Mouse (Mus musculus): ENCODE data around the gene Elp1. TPM values are rescaled to one million over a fixed set of nuclear protein-coding genes. Genes with fewer than 3 reads are reported as not detected.

Gene Elp1
- polyA plus RNA-seq, 1 experiment from 2014 or later = 25.8 TPM

- H3K4me1 ChIP-seq (ENCODE audit: control insufficient read depth, insufficient read depth, low read length) = no peaks in the 10 kb centered on the region
- H3K27me3 ChIP-seq (ENCODE audit: control insufficient read depth, insufficient read depth, low read length) = no peaks in the 10 kb centered on the region
- no peak overlapping the region for H3K27ac ChIP-seq (ENCODE audit: low read length)
- WGBS = 94% methylated on average over 10 of the region's 10 CpGs
- no peak overlapping the region for H3K4me2 ChIP-seq (ENCODE audit: low read depth, low read length)
- H3K36me3 ChIP-seq (ENCODE audit: control insufficient read depth, insufficient read depth) = peaks cover 69% of the 10 kb centered on the region
- no peak overlapping the region for H3K4me3 ChIP-seq (ENCODE audit: low read length)
- H3K9me3 ChIP-seq (replicated peaks; ENCODE audit: control insufficient read depth, low read length) = no peaks in the 10 kb centered on the region
- no peak overlapping the region for H3K9ac ChIP-seq (ENCODE audit: low read length)
- no peak for ATAC-seq (replicated peaks; ENCODE audit: extremely low read depth, insufficient read depth, low FRiP score)
Observed at GRCm38 (mm10) chr4:56756966-56757600, 45.0 kb downstream of the Elp1 start.

GRCm38 (mm10) chr4:56756021-56756420, 46.1 kb downstream of the Elp1 start:
- Histone ChIP-seq H3K9me3 (replicated peaks; ENCODE audit: control insufficient read depth, low read length) (no peaks in the 10 kb centered on the region), H3K4me2 (ENCODE audit: low read depth, low read length) (no peak overlapping the region), H3K4me1 (ENCODE audit: control insufficient read depth, insufficient read depth, low read length) (no peaks in the 10 kb centered on the region), H3K36me3 (ENCODE audit: control insufficient read depth, insufficient read depth) (peaks cover 78% of the 10 kb centered on the region), H3K9ac (ENCODE audit: low read length) (no peak overlapping the region), H3K27ac (ENCODE audit: low read length) (no peak overlapping the region), H3K27me3 (ENCODE audit: control insufficient read depth, insufficient read depth, low read length) (no peaks in the 10 kb centered on the region), H3K4me3 (ENCODE audit: low read length) (no peak overlapping the region)
- 88% methylated on average over 5 of the region's 5 CpGs for WGBS
- ATAC-seq (replicated peaks; ENCODE audit: extremely low read depth, insufficient read depth, low FRiP score) = no peak

- Histone ChIP-seq H3K36me3 (ENCODE audit: control insufficient read depth, insufficient read depth) (peaks cover 35% of the 10 kb centered on the region), H3K9me3 (replicated peaks; ENCODE audit: control insufficient read depth, low read length) (no peaks in the 10 kb centered on the region), H3K27ac (ENCODE audit: low read length) (no peak overlapping the region), H3K4me1 (ENCODE audit: control insufficient read depth, insufficient read depth, low read length) (no peaks in the 10 kb centered on the region), H3K27me3 (ENCODE audit: control insufficient read depth, insufficient read depth, low read length) (no peaks in the 10 kb centered on the region), H3K4me2 (ENCODE audit: low read depth, low read length) (no peak overlapping the region), H3K9ac (ENCODE audit: low read length) (no peak overlapping the region), H3K4me3 (ENCODE audit: low read length) (no peak overlapping the region)
- 97% methylated on average over 9 of the region's 9 CpGs for WGBS
- no peak for ATAC-seq (replicated peaks; ENCODE audit: extremely low read depth, insufficient read depth, low FRiP score)
Observed at GRCm38 (mm10) chr4:56747456-56747855, 54.7 kb downstream of the Elp1 start.

- no peak overlapping the region for H3K4me3 ChIP-seq (ENCODE audit: low read length)
- peaks cover 27% of the 10 kb centered on the region for H3K36me3 ChIP-seq (ENCODE audit: control insufficient read depth, insufficient read depth)
- H3K4me1 ChIP-seq (ENCODE audit: control insufficient read depth, insufficient read depth, low read length) = no peaks in the 10 kb centered on the region
- H3K9ac ChIP-seq (ENCODE audit: low read length) = no peak overlapping the region
- ATAC-seq (replicated peaks; ENCODE audit: extremely low read depth, insufficient read depth, low FRiP score) = no peak
- no peak overlapping the region for H3K4me2 ChIP-seq (ENCODE audit: low read depth, low read length)
- H3K27me3 ChIP-seq (ENCODE audit: control insufficient read depth, insufficient read depth, low read length) = no peaks in the 10 kb centered on the region
- no peak overlapping the region for H3K27ac ChIP-seq (ENCODE audit: low read length)
- H3K9me3 ChIP-seq (replicated peaks; ENCODE audit: control insufficient read depth, low read length) = no peaks in the 10 kb centered on the region
- 81% methylated on average over 2 of the region's 2 CpGs for WGBS
Observed at GRCm38 (mm10) chr4:56746345-56746744, 55.8 kb downstream of the Elp1 start.

- H3K27ac ChIP-seq (ENCODE audit: low read length) = no peak within 1 kb of the TSS
- no peak within 1 kb of the TSS for H3K4me3 ChIP-seq (ENCODE audit: low read length)
- H3K4me2 ChIP-seq (ENCODE audit: low read depth, low read length) = no peak within 1 kb of the TSS
- no peaks in the 10 kb centered on the region for H3K27me3 ChIP-seq (ENCODE audit: control insufficient read depth, insufficient read depth, low read length)
- no peaks in the 10 kb centered on the region for H3K4me1 ChIP-seq (ENCODE audit: control insufficient read depth, insufficient read depth, low read length)
- no peaks in the 10 kb centered on the region for H3K9me3 ChIP-seq (replicated peaks; ENCODE audit: control insufficient read depth, low read length)
- no peak within 1 kb of the TSS for H3K9ac ChIP-seq (ENCODE audit: low read length)
- H3K36me3 ChIP-seq (ENCODE audit: control insufficient read depth, insufficient read depth) = peaks cover 13% of the 10 kb centered on the region
- WGBS = 96% methylated on average over 21 of the region's 21 CpGs
- ATAC-seq (replicated peaks; ENCODE audit: extremely low read depth, insufficient read depth, low FRiP score) = no peak
Observed at GRCm38 (mm10) chr4:56743363-56744195, 58.6 kb downstream of the Elp1 start, which contains the start of gene Actl7a. TSS of gene Actl7a (plus strand) at chr4:56743413.

- no peak overlapping the region for H3K4me2 ChIP-seq (ENCODE audit: low read depth, low read length)
- H3K9me3 ChIP-seq (replicated peaks; ENCODE audit: control insufficient read depth, low read length) = no peaks in the 10 kb centered on the region
- H3K4me1 ChIP-seq (ENCODE audit: control insufficient read depth, insufficient read depth, low read length) = no peaks in the 10 kb centered on the region
- no peaks in the 10 kb centered on the region for H3K27me3 ChIP-seq (ENCODE audit: control insufficient read depth, insufficient read depth, low read length)
- ATAC-seq (replicated peaks; ENCODE audit: extremely low read depth, insufficient read depth, low FRiP score) = no peak
- no peak overlapping the region for H3K9ac ChIP-seq (ENCODE audit: low read length)
- no peak overlapping the region for H3K4me3 ChIP-seq (ENCODE audit: low read length)
- WGBS = 89% methylated on average over 4 of the region's 4 CpGs
- no peak overlapping the region for H3K27ac ChIP-seq (ENCODE audit: low read length)
- H3K36me3 ChIP-seq (ENCODE audit: control insufficient read depth, insufficient read depth) = peaks cover 7% of the 10 kb centered on the region; the same call in 1 of the 2 replicates
Observed at GRCm38 (mm10) chr4:56742698-56743097, 59.4 kb downstream of the Elp1 start.

- no peak within 1 kb of the TSS for H3K4me3 ChIP-seq (ENCODE audit: low read length)
- WGBS = 91% methylated on average over 13 of the region's 13 CpGs
- H3K9me3 ChIP-seq (replicated peaks; ENCODE audit: control insufficient read depth, low read length) = no peaks in the 10 kb centered on the region
- no peak within 1 kb of the TSS for H3K9ac ChIP-seq (ENCODE audit: low read length)
- no peak within 1 kb of the TSS for H3K4me2 ChIP-seq (ENCODE audit: low read depth, low read length)
- ATAC-seq (replicated peaks; ENCODE audit: extremely low read depth, insufficient read depth, low FRiP score) = no peak
- no peaks in the 10 kb centered on the region for H3K4me1 ChIP-seq (ENCODE audit: control insufficient read depth, insufficient read depth, low read length)
- H3K27ac ChIP-seq (ENCODE audit: low read length) = no peak within 1 kb of the TSS
- no peaks in the 10 kb centered on the region for H3K36me3 ChIP-seq (ENCODE audit: control insufficient read depth, insufficient read depth)
- H3K27me3 ChIP-seq (ENCODE audit: control insufficient read depth, insufficient read depth, low read length) = no peaks in the 10 kb centered on the region
Observed at GRCm38 (mm10) chr4:56741041-56741493, 61.1 kb downstream of the Elp1 start, which contains the start of gene Actl7b. TSS of gene Actl7b (minus strand) at chr4:56741443.

- no peak overlapping the region for H3K4me3 ChIP-seq (ENCODE audit: low read length)
- H3K36me3 ChIP-seq (ENCODE audit: control insufficient read depth, insufficient read depth) = no peaks in the 10 kb centered on the region
- H3K4me2 ChIP-seq (ENCODE audit: low read depth, low read length) = no peak overlapping the region
- ATAC-seq (replicated peaks; ENCODE audit: extremely low read depth, insufficient read depth, low FRiP score) = no peak
- no peaks in the 10 kb centered on the region for H3K9me3 ChIP-seq (replicated peaks; ENCODE audit: control insufficient read depth, low read length)
- no peaks in the 10 kb centered on the region for H3K4me1 ChIP-seq (ENCODE audit: control insufficient read depth, insufficient read depth, low read length)
- no peak overlapping the region for H3K9ac ChIP-seq (ENCODE audit: low read length)
- H3K27me3 ChIP-seq (ENCODE audit: control insufficient read depth, insufficient read depth, low read length) = no peaks in the 10 kb centered on the region
- no peak overlapping the region for H3K27ac ChIP-seq (ENCODE audit: low read length)
- WGBS = 97% methylated on average over 20 of the region's 20 CpGs
Observed at GRCm38 (mm10) chr4:56740611-56741010, 61.5 kb downstream of the Elp1 start.

GRCm38 (mm10) chr4:56740020-56740485, 62.1 kb downstream of the Elp1 start, which contains the start of gene Gm26657:
TSS of gene Gm26657 (plus strand) at chr4:56740070.
- Histone ChIP-seq H3K4me1 (ENCODE audit: control insufficient read depth, insufficient read depth, low read length) (no peaks in the 10 kb centered on the region), H3K4me2 (ENCODE audit: low read depth, low read length) (no peak within 1 kb of the TSS), H3K27me3 (ENCODE audit: control insufficient read depth, insufficient read depth, low read length) (no peaks in the 10 kb centered on the region), H3K9me3 (replicated peaks; ENCODE audit: control insufficient read depth, low read length) (no peaks in the 10 kb centered on the region), H3K27ac (ENCODE audit: low read length) (no peak within 1 kb of the TSS), H3K36me3 (ENCODE audit: control insufficient read depth, insufficient read depth) (no peaks in the 10 kb centered on the region), H3K4me3 (ENCODE audit: low read length) (no peak within 1 kb of the TSS), H3K9ac (ENCODE audit: low read length) (no peak within 1 kb of the TSS)
- WGBS = 82% methylated on average over 18 of the region's 18 CpGs
- ATAC-seq (replicated peaks; ENCODE audit: extremely low read depth, insufficient read depth, low FRiP score) = no peak
